Mouse (Mus musculus): ENCODE data around the gene A730061H03Rik. TPM values are rescaled to one million over a fixed set of nuclear protein-coding genes. Genes with fewer than 3 reads are reported as not detected.

Gene A730061H03Rik
- polyA plus RNA-seq, 1 experiment from 2014 or later, result 1.5 TPM

DNA sequence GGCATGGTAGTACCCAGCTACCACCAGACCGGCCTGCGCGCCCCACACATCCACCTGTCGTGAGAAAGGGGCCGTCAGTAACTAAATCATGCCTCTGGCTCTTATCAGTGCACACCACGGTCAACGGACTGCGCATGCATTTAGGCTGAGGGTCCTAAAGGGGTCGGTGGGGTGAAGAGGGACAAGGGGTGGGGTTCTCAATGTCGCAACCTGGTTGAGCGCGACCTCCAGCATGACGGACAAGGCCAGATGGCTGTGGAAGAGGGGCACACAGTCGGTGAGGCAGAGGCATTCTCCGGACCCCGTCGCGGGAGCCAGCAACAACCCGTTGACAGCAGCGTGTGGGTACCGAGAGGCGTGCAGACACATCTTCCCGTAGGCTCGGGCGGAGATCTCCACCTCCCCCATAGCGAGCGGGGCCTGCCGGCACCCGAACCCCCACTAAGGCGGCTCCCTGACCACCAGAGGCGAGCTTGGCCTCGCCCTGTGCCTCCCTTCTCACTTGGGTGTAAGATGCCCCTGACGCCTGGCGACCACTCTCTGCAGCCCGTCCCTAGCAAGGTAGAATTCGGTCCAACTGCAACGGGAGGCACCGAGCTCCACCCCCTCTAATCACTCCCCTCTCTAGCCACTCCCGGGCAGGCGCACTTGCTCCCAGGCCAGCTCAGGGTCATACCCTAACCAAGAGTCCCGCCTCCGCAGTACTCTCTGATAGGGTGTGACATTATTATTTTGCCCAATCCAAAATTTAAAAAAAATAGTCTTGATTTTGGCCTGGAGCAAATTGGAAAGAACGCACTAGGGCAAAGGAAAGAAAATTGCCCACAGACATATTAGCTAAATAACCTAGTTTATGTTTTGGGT is 24.7 kb upstream of the A730061H03Rik start, which contains the start of gene Emc9:
TSS of gene Emc9 (minus strand) at position 601 of the 864 bp plus-strand sequence.
- H3K9ac ChIP-seq (replicated peaks; ENCODE audit: low read depth, low read length), result peak within 1 kb of the TSS; percentile 63
- H3K27me3 ChIP-seq (ENCODE audit: control insufficient read depth, insufficient read depth, low read length), result no peaks in the 10 kb centered on the region
- H3K9me3 ChIP-seq (ENCODE audit: control insufficient read depth, low read length), result no peaks in the 10 kb centered on the region
- H3K27ac ChIP-seq (ENCODE audit: low read depth, low read length), result no peak within 1 kb of the TSS
- peak within 1 kb of the TSS; percentile 41 for H3K4me3 ChIP-seq (ENCODE audit: low read depth, low read length)
- H3K36me3 ChIP-seq (ENCODE audit: control insufficient read depth, insufficient read depth, low read length), result peaks cover 7% of the 10 kb centered on the region
- peak; percentile 64 for ATAC-seq (ENCODE audit: low read depth)
- 2% methylated on average over 42 of the region's 43 CpGs for WGBS
- peaks cover 6% of the 10 kb centered on the region; the same call in 1 of the 2 replicates for H3K4me1 ChIP-seq (ENCODE audit: control insufficient read depth, insufficient read depth, low read length)
- peak within 1 kb of the TSS; percentile 61 for H3K4me2 ChIP-seq (ENCODE audit: low read depth, low read length)

DNA sequence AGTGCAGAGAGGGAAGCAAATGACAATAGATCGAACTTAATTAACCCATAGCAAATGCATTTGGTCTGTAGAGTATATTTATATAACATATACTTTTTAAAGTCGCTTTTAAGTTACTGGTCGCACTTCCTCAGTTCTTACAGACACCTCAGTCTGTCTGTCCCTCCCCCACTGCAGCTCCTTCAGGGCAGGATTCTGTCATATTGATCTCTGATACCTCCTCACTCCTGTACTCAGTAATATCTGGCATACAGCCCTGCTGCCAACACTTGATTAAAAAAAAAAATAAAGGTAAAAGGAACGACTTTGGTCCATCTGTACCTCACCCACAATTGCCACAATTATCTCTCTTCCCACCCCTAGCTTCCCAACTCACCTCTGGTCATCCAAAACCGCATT is 24.1 kb upstream of the A730061H03Rik start:
- Histone ChIP-seq H3K9ac (replicated peaks; ENCODE audit: low read depth, low read length) (peak overlapping the region; percentile 63; the same call in 1 of the 2 replicates), H3K36me3 (ENCODE audit: control insufficient read depth, insufficient read depth, low read length) (peaks cover 7% of the 10 kb centered on the region), H3K4me3 (ENCODE audit: low read depth, low read length) (peak overlapping the region; percentile 41), H3K4me1 (ENCODE audit: control insufficient read depth, insufficient read depth, low read length) (0 out of 2 replicates have a peak, but pooled peaks cover 5% of the 10 kb centered on the region), H3K27me3 (ENCODE audit: control insufficient read depth, insufficient read depth, low read length) (no peaks in the 10 kb centered on the region), H3K27ac (ENCODE audit: low read depth, low read length) (no peak overlapping the region), H3K9me3 (ENCODE audit: control insufficient read depth, low read length) (no peaks in the 10 kb centered on the region), H3K4me2 (ENCODE audit: low read depth, low read length) (peak overlapping the region; percentile 61)
- ATAC-seq (ENCODE audit: low read depth), result no peak
- 40% methylated on average over 5 of the region's 5 CpGs for WGBS

DNA sequence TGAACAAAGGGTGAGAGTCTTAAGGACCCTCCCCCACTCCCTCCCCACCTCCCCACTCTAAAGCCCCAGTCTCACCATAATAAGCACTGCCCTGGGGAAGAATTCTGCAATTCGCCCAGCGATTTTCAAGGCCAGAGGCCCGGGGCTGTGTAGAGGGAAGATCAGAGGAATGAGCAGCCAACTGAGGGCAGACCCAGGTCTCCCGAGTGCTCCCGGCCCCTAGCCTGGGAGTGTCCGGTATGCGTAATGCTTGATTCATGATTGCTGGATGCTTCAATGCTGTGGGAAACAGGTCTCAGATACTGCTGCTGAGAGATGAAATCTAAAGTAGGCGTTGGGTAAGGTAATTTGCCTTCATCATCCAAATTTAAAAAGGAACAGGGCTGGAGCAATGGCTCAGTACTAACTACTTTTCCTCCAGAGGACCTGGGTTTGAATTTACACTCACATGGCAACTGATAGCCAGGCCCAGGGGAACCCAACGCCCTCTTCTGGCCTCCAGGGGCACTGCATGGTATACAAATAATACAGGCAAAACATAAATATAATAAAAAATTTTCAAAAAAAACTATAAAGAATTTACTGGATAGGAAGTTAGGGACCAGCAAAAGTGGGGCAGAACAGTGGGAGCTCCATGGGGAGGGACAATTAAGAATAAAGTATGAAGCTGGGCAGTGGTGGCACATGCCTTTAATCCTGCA is 21.9 kb upstream of the A730061H03Rik start:
- Histone ChIP-seq H3K36me3 (ENCODE audit: control insufficient read depth, insufficient read depth, low read length) (peaks cover 7% of the 10 kb centered on the region; the same call in 1 of the 2 replicates), H3K4me3 (ENCODE audit: low read depth, low read length) (no peak overlapping the region), H3K9me3 (ENCODE audit: control insufficient read depth, low read length) (no peaks in the 10 kb centered on the region), H3K27ac (ENCODE audit: low read depth, low read length) (no peak overlapping the region), H3K27me3 (ENCODE audit: control insufficient read depth, insufficient read depth, low read length) (no peaks in the 10 kb centered on the region), H3K9ac (replicated peaks; ENCODE audit: low read depth, low read length) (no peak overlapping the region), H3K4me1 (ENCODE audit: control insufficient read depth, insufficient read depth, low read length) (peaks cover 8% of the 10 kb centered on the region; the same call in 1 of the 2 replicates), H3K4me2 (ENCODE audit: low read depth, low read length) (no peak overlapping the region)
- 78% methylated on average over 9 of the region's 9 CpGs for WGBS
- no peak for ATAC-seq (ENCODE audit: low read depth)

DNA sequence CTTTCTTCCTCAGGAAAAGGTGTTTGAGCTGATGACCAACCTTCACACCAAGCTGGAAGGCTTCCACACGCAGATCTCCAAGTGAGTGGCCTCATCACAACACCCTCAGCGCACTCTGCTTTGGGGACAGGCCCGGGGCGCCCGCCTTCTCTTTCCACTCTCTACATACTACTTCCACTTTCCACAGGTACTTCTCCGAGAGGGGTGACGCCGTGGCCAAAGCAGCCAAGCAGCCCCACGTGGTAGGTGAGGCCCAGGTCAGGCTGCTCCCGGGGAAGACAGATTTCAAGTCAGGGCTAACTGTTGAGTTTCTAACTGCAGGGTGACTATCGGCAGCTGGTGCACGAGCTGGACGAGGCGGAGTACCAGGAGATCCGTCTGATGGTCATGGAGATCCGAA is 20.5 kb upstream of the A730061H03Rik start:
- Histone ChIP-seq H3K27ac (ENCODE audit: low read depth, low read length) (no peak overlapping the region), H3K4me1 (ENCODE audit: control insufficient read depth, insufficient read depth, low read length) (peaks cover 8% of the 10 kb centered on the region; the same call in 1 of the 2 replicates), H3K36me3 (ENCODE audit: control insufficient read depth, insufficient read depth, low read length) (peaks cover 7% of the 10 kb centered on the region; the same call in 1 of the 2 replicates), H3K4me3 (ENCODE audit: low read depth, low read length) (no peak overlapping the region), H3K27me3 (ENCODE audit: control insufficient read depth, insufficient read depth, low read length) (no peaks in the 10 kb centered on the region), H3K4me2 (ENCODE audit: low read depth, low read length) (no peak overlapping the region), H3K9ac (replicated peaks; ENCODE audit: low read depth, low read length) (no peak overlapping the region), H3K9me3 (ENCODE audit: control insufficient read depth, low read length) (no peaks in the 10 kb centered on the region)
- 95% methylated on average over 16 of the region's 16 CpGs for WGBS
- ATAC-seq (ENCODE audit: low read depth), result no peak

DNA sequence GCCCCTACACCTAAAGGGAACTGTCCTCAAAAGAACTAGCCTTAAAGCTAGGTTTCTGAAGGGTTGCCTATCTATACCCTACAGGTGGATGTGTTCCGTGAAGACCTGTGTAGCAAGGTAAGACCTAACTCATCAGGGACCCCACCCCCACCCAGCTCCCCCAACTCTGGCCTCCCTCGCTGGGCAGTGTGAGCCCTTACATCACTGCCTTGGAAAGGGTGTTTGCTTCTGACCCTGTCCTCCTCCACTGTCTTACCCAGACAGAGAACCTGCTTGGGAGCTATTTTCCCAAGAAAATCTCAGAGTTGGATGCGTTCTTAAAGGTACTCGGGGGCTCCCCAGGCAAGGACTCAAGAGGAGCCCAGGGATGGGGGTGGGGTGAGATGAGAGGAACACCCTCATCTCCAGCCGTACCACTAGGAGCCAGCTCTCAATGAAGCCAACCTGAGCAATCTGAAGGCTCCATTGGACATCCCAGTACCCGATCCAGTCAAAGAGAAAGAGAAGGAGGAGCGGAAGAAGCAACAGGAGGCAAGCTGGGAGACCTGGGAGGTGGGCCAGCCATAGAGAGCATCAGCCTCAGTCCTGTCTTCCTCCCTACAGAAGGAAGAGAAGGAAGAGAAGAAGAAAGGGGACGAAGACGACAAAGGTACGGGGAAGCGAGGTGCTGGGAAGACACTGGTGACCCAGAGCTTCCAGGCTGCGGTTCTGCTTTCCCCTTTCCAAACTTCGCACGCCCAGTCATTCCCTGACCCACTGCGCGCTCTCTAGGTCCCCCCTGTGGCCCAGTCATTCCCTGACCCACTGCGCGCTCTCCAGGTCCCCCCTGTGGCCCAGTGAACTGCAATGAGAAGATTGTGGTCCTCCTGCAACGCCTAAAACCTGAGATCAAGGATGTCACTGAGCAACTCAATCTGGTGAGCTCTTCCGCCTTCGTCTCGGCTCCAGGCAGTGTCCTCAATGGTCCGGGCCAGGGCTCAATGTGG is 19.6 kb upstream of the A730061H03Rik start:
- 89% methylated on average over 23 of the region's 23 CpGs for WGBS
- H3K4me2 ChIP-seq (ENCODE audit: low read depth, low read length), result no peak overlapping the region
- no peak overlapping the region for H3K9ac ChIP-seq (replicated peaks; ENCODE audit: low read depth, low read length)
- H3K9me3 ChIP-seq (ENCODE audit: control insufficient read depth, low read length), result no peaks in the 10 kb centered on the region
- no peak for ATAC-seq (ENCODE audit: low read depth)
- H3K4me3 ChIP-seq (ENCODE audit: low read depth, low read length), result no peak overlapping the region
- no peak overlapping the region for H3K27ac ChIP-seq (ENCODE audit: low read depth, low read length)
- H3K36me3 ChIP-seq (ENCODE audit: control insufficient read depth, insufficient read depth, low read length), result peaks cover 7% of the 10 kb centered on the region; the same call in 1 of the 2 replicates
- H3K4me1 ChIP-seq (ENCODE audit: control insufficient read depth, insufficient read depth, low read length), result peaks cover 8% of the 10 kb centered on the region; the same call in 1 of the 2 replicates
- H3K27me3 ChIP-seq (ENCODE audit: control insufficient read depth, insufficient read depth, low read length), result no peaks in the 10 kb centered on the region

DNA sequence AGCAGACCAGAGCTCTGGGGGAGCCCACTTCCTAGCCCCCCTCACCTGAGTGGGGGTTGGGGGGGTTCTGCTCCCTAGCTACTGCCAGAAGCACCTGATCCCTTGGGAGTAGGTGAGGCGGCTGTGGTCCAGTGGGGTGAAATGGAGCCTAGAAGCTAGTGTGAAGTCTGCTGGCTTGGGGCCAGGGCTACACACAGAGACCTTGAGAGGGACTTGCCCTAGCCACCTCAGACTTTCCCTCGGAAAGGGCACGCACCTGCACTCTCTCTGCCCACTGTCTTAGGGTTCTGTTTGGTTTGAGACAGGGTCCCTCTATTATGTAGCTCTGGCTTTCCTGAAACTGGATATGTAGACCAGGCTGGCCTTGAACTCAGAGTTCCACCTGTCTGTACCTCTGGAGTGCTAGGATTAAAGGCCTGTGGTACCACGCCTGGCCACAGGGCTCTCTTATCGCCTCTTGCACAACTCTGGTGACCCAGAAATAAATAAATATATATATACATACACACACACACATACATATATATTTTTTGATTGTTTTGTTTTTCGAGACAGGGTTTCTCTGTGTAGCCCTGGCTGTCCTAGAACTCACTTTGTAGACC is 18.6 kb upstream of the A730061H03Rik start:
- no peaks in the 10 kb centered on the region for H3K9me3 ChIP-seq (ENCODE audit: control insufficient read depth, low read length)
- peak overlapping the region; percentile 86 for H3K9ac ChIP-seq (replicated peaks; ENCODE audit: low read depth, low read length)
- peak overlapping the region; percentile 91 for H3K27ac ChIP-seq (ENCODE audit: low read depth, low read length)
- ATAC-seq (ENCODE audit: low read depth), result no peak; the same call in 1 of the 2 replicates
- 35% methylated on average over 6 of the region's 6 CpGs for WGBS
- H3K4me3 ChIP-seq (ENCODE audit: low read depth, low read length), result peak overlapping the region; percentile 54
- H3K4me2 ChIP-seq (ENCODE audit: low read depth, low read length), result peak overlapping the region; percentile 87
- H3K4me1 ChIP-seq (ENCODE audit: control insufficient read depth, insufficient read depth, low read length), result peaks cover 3% of the 10 kb centered on the region; the same call in 1 of the 2 replicates
- no peaks in the 10 kb centered on the region for H3K27me3 ChIP-seq (ENCODE audit: control insufficient read depth, insufficient read depth, low read length)
- H3K36me3 ChIP-seq (ENCODE audit: control insufficient read depth, insufficient read depth, low read length), result peaks cover 7% of the 10 kb centered on the region; the same call in 1 of the 2 replicates

DNA sequence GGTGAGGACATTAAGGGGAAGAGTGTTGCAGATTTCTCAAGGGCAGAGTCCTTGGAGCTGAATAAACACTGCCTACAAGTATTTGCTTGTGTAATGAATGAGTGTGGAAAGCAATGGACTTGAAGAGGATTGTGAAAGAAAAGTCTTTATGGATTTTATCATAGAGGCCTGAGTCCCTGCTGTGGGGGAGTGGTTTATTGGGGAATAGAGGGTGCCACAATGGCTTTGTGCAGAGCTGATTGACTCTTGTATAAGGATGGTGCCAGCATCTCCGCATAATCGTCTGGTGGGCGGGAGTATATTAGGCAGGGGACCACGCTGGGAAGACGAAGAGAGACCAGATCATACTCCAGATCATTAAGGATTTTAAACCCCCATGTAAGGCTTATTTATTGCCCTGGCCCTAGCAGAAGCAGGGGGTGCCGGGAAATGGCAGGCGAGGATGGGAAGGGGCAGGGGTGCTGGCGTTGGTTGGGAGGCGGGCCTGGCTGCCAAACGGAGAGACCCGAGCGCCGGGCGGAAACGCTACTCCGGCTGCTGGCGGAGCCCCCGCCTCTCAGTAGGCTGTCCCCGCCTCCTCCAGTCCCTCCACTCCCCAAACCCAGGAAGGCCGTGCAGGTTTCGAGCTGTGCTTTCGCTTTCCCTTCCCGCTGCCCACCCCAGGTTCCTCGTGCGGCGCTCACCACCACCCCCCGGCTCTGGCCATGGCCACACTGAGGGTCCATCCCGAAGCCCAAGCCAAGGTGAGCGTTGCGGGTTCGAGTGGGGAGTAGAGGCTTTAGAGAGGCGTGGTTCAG is 17.9 kb upstream of the A730061H03Rik start, which contains the start of gene Psme1:
TSS of gene Psme1 (plus strand) at position 253 of the 797 bp plus-strand sequence.
- no peaks in the 10 kb centered on the region for H3K27me3 ChIP-seq (ENCODE audit: control insufficient read depth, insufficient read depth, low read length)
- H3K9ac ChIP-seq (replicated peaks; ENCODE audit: low read depth, low read length), result peak within 1 kb of the TSS; percentile 86
- peak; percentile 94 for ATAC-seq (ENCODE audit: low read depth)
- no peaks in the 10 kb centered on the region for H3K9me3 ChIP-seq (ENCODE audit: control insufficient read depth, low read length)
- peaks cover 7% of the 10 kb centered on the region; the same call in 1 of the 2 replicates for H3K36me3 ChIP-seq (ENCODE audit: control insufficient read depth, insufficient read depth, low read length)
- H3K4me2 ChIP-seq (ENCODE audit: low read depth, low read length), result peak within 1 kb of the TSS; percentile 87
- H3K27ac ChIP-seq (ENCODE audit: low read depth, low read length), result peak within 1 kb of the TSS; percentile 91
- WGBS, result 0% methylated on average over 21 of the region's 32 CpGs
- H3K4me1 ChIP-seq (ENCODE audit: control insufficient read depth, insufficient read depth, low read length), result peaks cover 3% of the 10 kb centered on the region; the same call in 1 of the 2 replicates
- peak within 1 kb of the TSS; percentile 54 for H3K4me3 ChIP-seq (ENCODE audit: low read depth, low read length)
